Mouse (Mus musculus) cerebellum, adult 2 months (tissue): ENCODE measurements around the gene Dnajb3.

ENCODE experiments used
- CTCF ChIP-seq: fragments of 200-500 bp; IDR thresholded peaks from 2 replicates; pipeline ENCODE4 v1.5.1; 2011; ENCODE audit warnings: low read depth, mild to moderate bottlenecking, control low read depth, low read length, moderate library complexity, borderline replicate concordance; ENCODE audit not compliant: insufficient read depth
- POLR2A ChIP-seq: fragments of 200-500 bp; IDR thresholded peaks from 2 replicates; pipeline ENCODE4 v1.6.1; 2011; ENCODE audit warnings: low read length, control low read depth, borderline replicate concordance; ENCODE audit not compliant: insufficient read depth

DNA sequence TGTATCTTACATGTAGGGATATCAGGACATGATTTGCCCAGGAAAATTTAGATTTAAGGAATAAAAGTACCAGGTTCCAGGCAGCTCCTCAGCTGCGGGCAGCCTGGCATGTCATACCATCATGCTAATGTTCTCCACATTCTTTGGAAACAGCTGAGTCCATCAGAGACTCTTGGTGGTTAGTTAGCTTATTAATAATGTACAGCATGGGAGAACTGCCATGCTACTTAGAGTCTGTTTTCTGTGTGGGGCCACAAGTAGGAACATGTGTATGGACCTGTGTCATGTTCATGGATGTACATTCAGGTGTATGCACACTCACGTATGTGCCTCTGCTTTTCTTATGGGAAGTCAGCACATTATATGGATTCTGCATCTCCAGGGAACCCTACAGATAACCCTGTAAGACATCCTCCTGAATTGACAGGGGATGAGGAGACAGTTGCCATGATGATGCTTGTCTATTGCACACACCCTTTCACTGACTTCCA, 8.9 kb upstream of the Dnajb3 start:
- TF ChIP-seq CTCF (no peak), POLR2A (no peak)
